Mouse (Mus musculus) natural killer cell, adult 2 months (primary cell): ENCODE measurements around the gene Slc25a13.

Experiments used
- DNase-seq, 2 experiments: peaks; one replicate each; pipeline ENCODE4 v3.0.0; 2022; ENCODE audit warnings: low spot score in 2 of 2

The Slc25a13 gene

GRCm38 (mm10) chr6:6167339-6168126, 49.4 kb downstream of the Slc25a13 start:
- DNase-seq = no peak

- no peak for DNase-seq
These were observed 53.9 kb downstream of the Slc25a13 start for GRCm38 (mm10) chr6:6162993-6163623.

DNA sequence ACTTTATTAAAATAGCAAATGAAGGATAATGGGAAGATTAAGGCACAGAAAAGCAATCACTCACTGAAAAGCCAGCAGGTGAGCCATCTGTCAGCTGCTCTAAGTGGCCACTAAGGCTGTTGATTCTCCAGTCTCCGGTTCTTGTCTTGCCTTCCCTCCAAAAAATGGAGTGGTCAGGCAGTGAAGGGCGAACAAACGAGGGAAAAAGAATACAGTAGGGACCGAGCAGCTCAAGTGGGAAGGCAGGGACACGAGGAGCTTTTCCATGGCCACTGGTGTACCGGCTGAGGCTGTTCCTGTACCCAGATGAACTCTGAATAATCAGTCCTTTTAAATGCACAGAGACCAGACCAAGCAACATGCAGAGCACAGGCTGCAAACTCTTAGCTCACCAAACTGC, 54.8 kb downstream of the Slc25a13 start:
- DNase-seq = no peak

DNA sequence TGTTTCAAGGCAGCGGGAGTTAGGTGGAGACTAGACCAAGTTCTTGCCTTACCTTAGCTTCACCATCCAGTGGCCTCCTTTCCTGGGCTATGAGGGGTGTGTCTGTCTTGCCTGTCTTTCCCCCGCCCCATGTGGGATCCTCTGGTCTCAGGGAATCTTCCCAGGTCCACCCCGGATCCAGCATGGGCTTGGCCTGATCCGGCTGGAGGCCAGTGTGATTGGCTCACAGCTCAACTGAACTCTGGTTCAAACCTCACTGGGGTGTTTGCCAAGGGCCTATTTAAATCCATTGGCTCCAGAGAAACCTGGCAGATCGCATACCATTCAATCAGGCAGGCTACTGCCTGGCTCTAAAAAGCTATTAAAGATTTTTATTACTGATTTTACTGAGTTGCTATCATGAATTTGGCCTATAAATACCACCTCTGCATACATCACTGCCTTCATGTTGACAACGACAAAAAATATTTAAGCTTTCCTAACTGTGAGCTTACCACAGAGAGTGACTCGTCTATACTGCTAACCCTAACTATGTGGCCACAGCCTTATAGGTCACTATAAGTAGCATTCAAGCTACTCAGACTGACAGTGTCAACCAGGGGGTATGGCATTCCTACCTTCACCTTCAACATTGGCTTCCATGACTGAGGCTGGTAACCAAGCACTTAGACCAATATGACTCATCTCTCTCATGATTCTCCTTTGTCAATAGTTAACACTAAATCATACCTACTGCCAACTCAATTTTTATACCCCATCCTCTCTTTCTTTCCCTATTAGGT, 56.1 kb downstream of the Slc25a13 start:
- no peak for DNase-seq

DNA sequence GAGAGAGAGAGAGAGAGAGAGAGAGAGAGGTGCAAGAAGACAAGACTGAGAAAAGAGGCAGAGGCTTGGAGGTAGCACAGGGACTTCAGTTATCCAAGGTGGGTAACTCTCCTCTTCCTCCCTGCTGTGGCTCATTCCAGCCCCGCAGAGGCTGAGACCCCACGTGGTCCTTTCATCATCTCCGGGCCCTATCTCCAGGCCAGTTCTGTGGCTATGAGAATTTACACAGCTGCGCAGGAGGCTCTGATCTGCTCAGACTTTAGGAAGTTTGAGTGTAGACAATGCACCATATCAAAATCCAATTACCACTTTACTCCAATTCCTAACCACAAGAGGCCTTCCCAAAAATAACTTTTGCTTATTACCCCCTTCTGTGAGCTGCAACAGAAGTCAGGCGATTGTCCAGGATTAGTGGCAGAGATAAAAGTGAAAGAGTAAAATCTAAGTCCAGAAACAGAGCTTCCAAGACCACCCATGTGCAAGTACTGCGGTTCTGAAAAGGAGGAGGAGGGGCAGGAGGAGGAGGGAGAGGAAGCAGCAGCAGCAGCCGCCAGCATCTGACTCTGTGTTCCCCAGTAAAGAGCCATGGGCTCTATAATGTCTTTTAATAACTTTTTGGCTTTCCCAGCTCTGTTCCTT, 57.6 kb downstream of the Slc25a13 start:
- DNase-seq = no peak

- DNase-seq = no peak
These were observed 63.5 kb downstream of the Slc25a13 start for GRCm38 (mm10) chr6:6153426-6153825.

DNA sequence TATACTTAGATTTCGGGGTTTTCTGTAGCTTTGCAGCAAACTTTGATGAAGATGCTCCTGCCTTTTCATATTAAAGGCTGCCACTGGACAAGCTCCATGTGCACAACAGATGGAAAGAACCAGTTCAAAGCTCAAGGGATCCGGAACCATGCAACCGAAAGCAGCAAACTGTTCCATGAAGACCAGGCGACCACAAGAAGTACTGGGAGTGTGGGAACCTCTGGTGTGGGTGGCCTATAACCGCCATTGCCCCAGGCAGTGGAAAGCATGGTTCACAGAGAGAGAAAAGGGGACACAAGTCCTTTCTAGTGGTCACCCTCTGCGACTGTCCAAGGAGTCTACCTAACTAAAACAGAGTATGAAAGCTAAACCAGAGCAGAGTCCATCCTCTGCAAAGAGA, 66.2 kb downstream of the Slc25a13 start:
- DNase-seq = no peak

DNA sequence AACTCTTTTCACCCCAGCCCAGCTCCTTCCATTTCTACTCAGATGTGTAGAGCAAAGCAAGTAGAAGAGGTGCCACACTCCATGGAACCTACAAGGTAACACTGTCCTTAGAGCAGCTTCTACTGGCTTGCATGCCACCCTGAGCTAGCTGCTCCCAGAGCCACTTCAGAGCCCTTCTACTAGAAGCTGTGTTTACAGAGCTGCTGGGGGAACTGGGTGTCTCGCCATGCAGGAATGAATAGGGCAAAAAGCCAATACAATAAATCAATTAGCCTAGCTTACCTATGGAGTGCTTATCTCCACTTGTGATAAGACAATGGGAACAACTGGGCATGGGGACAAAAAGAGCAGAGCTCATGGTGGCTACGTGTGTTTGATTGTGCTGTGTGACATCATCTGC, 67.2 kb downstream of the Slc25a13 start:
- no peak for DNase-seq

DNA sequence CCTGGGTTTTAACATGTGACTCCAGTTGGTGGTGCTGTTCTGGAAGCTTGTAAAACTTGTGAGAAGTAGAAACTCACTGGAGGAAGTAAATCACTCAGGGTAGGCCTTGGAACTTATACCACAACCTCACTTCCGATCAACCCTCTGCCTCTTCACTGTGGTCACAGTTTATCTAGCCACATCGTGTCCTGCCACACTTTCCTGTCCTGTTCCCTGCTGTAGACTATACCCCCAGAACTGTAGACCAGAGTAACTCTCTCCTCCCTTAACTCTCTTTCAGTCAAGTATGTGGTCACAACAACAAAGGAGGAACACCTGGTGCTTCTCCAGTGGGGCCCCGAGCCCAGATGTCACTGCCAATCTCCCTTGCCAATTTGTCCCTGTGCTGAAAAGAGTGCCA, 67.6 kb downstream of the Slc25a13 start:
- DNase-seq = no peak

DNA sequence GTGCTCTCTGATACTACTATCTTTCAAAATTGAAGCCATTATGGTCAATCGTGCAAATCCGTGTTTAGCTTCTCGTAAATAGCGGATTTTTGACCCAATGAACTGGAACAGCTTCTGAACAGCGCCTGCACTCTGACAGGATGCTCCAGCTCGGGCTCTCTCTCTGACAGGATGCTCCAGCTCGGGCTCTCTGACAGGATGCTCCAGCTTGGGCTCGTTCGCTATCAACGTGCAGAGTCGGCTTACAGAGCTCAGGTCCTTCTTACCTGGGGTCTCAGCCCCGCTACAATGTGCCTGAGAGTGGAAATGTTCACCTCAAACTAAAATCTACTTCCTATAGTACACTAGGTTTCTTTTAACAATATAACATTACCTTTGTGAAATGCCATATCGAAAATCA, 71.6 kb downstream of the Slc25a13 start:
- no peak for DNase-seq

GRCm38 (mm10) chr6:6143525-6143924, 73.4 kb downstream of the Slc25a13 start:
- no peak for DNase-seq

GRCm38 (mm10) chr6:6140370-6140769, 76.6 kb downstream of the Slc25a13 start:
- DNase-seq = no peak

GRCm38 (mm10) chr6:6139061-6139460, 77.9 kb downstream of the Slc25a13 start:
- DNase-seq = no peak

DNA sequence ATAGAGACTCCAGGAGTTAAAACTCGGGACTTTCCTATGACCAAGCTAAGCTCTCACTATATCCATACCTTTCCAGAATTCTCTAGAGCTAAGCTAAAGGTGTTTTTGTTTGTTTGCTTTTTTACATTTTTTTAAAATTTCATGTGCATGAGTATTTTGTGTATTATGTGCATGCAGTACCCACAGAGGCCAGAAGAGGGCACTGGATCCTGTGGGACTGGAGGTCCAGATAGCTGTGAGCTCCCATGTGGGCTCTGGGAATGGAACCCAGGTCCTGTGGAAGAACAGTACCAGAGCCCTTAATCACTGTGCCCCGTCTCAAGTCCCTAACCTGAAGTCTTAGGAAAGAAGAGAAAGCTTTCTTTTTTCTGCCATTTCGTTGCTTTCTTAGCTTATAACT, 80.2 kb downstream of the Slc25a13 start:
- DNase-seq = no peak

GRCm38 (mm10) chr6:6134935-6135334, 82.0 kb downstream of the Slc25a13 start:
- DNase-seq = no peak

- DNase-seq = no peak
These were observed 83.4 kb downstream of the Slc25a13 start for GRCm38 (mm10) chr6:6133556-6134050.

DNA sequence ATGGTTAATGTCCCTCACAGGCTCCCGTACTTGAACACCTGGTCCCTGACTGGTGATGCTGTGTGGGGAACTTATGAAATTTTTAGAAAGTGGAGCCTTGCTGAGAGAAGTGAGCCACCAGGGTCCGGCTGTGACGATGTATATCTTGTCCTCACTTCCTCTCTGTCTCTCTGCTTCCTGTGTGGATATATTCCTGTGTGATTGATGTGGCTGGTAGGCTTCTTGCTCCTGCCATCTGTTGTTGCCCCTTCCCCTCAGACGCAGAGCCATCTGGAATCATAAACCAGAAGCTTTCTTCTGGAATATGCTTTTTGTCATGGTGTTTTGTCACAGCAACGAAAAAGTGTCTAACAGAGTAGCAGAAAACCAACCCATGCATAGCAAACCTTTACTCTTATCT, 84.9 kb downstream of the Slc25a13 start:
- no peak for DNase-seq

GRCm38 (mm10) chr6:6125620-6126019, 91.4 kb downstream of the Slc25a13 start:
- DNase-seq = no peak

- no peak for DNase-seq
These were observed 95.1 kb downstream of the Slc25a13 start for GRCm38 (mm10) chr6:6121904-6122303.

DNA sequence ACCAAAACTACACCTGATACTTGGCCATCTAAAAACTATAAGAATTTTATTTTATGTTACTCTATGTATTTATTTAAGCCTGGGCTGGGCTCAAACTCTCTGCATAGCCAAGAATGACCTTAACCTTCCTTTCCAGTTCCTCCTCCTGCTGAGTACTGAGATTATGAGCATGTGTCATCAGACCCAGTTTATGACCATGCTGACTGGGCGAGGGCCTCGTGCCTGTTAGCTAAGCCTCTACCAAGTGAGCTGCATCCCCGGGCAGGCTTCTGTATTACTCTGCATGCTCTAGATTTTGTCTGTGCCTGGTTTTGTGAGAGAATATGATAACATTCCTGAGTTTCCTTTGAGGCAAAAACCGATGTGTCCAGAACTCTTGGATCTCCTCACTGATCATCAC, 96.1 kb downstream of the Slc25a13 start:
- DNase-seq = no peak

DNA sequence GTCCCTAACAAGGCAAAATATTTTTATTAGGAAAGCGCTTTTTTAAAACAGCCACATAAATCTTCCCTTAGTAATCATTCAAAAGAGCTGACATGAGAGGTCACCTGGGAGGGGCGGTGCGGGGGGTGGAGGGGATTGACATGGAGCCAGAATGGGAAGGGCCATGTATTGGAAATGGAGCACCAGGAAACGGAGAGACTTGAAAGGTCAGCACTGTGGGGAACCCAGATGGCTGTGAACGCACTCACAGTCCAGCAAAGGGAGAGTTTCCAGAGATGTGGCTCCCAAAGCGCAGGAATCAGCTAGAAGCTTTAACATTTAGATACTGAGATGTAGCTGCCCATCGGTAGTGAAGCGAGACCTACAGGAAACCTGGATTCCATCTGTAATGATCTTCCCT, 101.2 kb downstream of the Slc25a13 start:
- DNase-seq = no peak

DNA sequence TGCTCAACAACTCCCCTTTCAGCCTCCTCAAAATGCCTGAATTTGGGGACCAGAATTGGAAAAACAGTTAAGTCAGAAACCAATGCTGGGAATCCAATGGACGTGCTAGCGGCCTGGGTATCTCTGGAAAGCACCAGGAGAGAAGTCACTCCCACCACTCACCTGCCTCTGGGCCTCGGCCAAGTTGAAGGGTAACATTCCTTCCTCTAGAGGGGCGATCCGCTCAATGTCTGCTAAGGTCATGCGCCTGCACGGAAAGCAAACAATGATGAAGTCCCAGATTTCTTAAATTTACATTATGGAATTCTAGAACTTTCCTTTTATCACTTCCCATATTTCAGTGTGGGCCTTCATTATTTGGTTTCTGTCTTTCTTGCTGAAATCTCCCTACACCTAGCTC, 103.2 kb downstream of the Slc25a13 start:
- DNase-seq = no peak
